Mouse (Mus musculus): ENCODE data around the gene Natd1. TPM values are rescaled to one million over a fixed set of nuclear protein-coding genes. Genes with fewer than 3 reads are reported as not detected.

Natd1 gene
- 2.3 TPM for polyA plus RNA-seq (2014; fragmentation: Illumina TruSeq; extraction: RNeasy Lipid Tissue Mini Kit (QIAGEN cat#74804); ENCODE audit: low read depth, low replicate concordance)

DNA sequence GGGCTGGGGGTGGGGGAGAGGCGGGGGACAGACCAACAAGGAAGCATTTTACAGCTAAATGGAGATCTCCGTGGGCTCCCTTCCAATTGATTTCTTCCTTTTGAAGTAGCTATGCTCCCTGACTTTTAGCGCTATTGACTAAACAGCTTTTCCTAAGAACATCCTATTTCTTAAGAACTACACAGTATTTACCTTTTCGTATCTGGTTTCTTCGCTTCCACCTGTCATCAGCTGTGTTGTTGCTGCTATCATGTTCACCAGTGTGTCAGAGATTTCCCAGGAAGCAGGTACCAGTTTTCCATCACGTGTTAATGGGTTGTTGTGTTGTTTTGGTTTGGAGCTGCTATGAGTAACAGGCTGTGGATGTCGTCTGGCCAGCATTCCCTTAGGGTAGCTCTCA, at the start of gene Natd1:
Gene Natd1 (minus strand): TSS at position 260 of the 400 bp plus-strand sequence.

DNA sequence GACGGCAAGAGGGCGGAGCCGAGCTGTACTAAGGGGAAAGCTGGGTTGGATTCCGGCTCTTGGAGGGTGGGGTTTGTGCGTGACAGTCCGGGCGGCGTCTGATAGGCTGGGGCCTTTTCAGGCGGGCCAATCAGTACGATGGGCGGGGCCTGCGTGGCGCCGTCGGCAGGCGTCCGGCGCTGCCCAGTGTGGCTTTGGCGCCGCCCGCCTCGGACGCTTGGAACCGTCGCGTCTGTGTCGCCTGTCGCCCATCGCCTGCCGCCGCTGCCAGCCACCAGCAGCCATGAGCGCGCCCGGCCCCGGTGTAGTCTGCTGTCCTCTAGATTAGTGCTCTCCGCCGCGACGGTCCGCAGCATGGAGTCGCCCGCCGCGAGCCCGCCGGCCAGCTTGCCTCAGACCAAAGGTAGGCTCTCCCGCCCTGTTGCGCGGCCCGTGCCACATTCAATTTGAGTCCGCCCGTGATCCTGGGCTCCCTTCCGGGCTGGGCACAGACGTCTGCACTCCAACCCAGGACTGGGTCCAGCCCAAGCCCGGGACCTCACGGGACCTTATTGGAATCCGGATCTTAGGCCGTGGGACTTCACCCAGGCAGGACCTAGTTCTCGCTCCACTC, 17.4 kb upstream of the Natd1 start, which contains the start of gene Map2k3:
Gene Map2k3 (plus strand): TSS at position 165 of the 613 bp plus-strand sequence.

DNA sequence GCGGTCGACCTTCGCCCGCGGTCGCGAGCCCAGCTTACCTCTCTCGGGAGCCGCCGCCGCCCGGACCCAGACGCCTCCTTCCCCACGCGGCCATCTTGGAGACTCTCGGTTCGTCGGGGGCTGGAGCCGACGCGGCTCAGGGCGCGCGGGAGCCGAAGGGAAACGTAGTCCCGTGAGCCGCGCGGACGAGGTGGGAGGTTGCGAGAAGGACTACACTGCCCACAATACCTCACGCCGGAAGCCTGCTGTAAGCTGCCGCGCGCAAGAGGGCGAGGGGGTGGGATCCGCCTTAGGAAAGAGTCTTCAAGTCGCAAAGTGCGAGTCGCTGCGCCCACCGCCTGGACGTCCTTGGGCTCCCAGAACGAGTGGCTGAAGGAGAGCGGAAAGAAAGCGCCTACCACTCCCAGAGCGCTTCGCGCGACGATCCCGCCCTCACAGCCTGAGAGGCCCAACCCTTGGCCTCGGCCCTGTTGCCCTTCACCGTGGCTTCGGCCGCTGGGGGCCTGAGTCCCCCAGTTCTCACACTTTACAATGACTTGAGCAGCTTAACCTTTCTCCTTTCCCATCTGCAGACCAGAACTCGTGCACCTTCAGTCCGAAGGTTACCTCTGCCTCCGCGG, 35.8 kb downstream of the Natd1 start, which contains the start of gene Tmem11:
Gene Tmem11 (minus strand): TSS at position 598 of the 620 bp plus-strand sequence.

Other genes with a start within 250 kb of the Natd1 start
- 0.08 TPM for gene Llgl1, start 215.0 kb downstream of the Natd1 start, polyA plus RNA-seq (2014; fragmentation: Illumina TruSeq; extraction: RNeasy Lipid Tissue Mini Kit (QIAGEN cat#74804); ENCODE audit: low read depth, low replicate concordance)
- 3.8 TPM for gene Flii, start 187.5 kb downstream of the Natd1 start, polyA plus RNA-seq (2014; fragmentation: Illumina TruSeq; extraction: RNeasy Lipid Tissue Mini Kit (QIAGEN cat#74804); ENCODE audit: low read depth, low replicate concordance)
- 0.49 TPM for gene Mief2, start 186.4 kb downstream of the Natd1 start, polyA plus RNA-seq (2014; fragmentation: Illumina TruSeq; extraction: RNeasy Lipid Tissue Mini Kit (QIAGEN cat#74804); ENCODE audit: low read depth, low replicate concordance)
- 2.3 TPM for gene Top3a, start 137.4 kb downstream of the Natd1 start, polyA plus RNA-seq (2014; fragmentation: Illumina TruSeq; extraction: RNeasy Lipid Tissue Mini Kit (QIAGEN cat#74804); ENCODE audit: low read depth, low replicate concordance)
- 15.0 TPM for gene Smcr8, start 137.2 kb downstream of the Natd1 start, polyA plus RNA-seq (2014; fragmentation: Illumina TruSeq; extraction: RNeasy Lipid Tissue Mini Kit (QIAGEN cat#74804); ENCODE audit: low read depth, low replicate concordance)
- gene Shmt1, start 103.0 kb downstream of the Natd1 start, polyA plus RNA-seq (2014; fragmentation: Illumina TruSeq; extraction: RNeasy Lipid Tissue Mini Kit (QIAGEN cat#74804); ENCODE audit: low read depth, low replicate concordance), result 46.4 TPM
- gene Dhrs7b, start 84.1 kb downstream of the Natd1 start, polyA plus RNA-seq (2014; fragmentation: Illumina TruSeq; extraction: RNeasy Lipid Tissue Mini Kit (QIAGEN cat#74804); ENCODE audit: low read depth, low replicate concordance), result 3.2 TPM
- gene Tmem11, start 35.5 kb downstream of the Natd1 start, polyA plus RNA-seq (2014; fragmentation: Illumina TruSeq; extraction: RNeasy Lipid Tissue Mini Kit (QIAGEN cat#74804); ENCODE audit: low read depth, low replicate concordance), result 11.4 TPM
- 7.4 TPM for gene Map2k3, start 17.3 kb upstream of the Natd1 start, polyA plus RNA-seq (2014; fragmentation: Illumina TruSeq; extraction: RNeasy Lipid Tissue Mini Kit (QIAGEN cat#74804); ENCODE audit: low read depth, low replicate concordance)
- gene Kcnj12, start 107.8 kb upstream of the Natd1 start, polyA plus RNA-seq (2014; fragmentation: Illumina TruSeq; extraction: RNeasy Lipid Tissue Mini Kit (QIAGEN cat#74804); ENCODE audit: low read depth, low replicate concordance), result 0.32 TPM
- 0.28 TPM for gene Tnfrsf13b, start 212.0 kb upstream of the Natd1 start, polyA plus RNA-seq (2014; fragmentation: Illumina TruSeq; extraction: RNeasy Lipid Tissue Mini Kit (QIAGEN cat#74804); ENCODE audit: low read depth, low replicate concordance)